Mouse (Mus musculus) heart, postnatal 0 days (tissue): ENCODE measurements at regions not wholly inside any gene's neighbourhood (a gene's known extent, or its start where the extent isn't known, plus 50 kb on each side); places are given as distances from the start of the nearest gene placed in this dataset.

Experiments
- ATAC-seq: fragments of 200-750 bp; cut with Nextera tagmentation; 2 replicates; pipeline ENCODE4 v1.8.0; 2017; ENCODE audit warnings: low read depth, moderate number of reproducible peaks, moderate library complexity; ENCODE audit not compliant: insufficient read depth
- DNase-seq: peaks from one replicate; pipeline ENCODE4 v3.0.0-alpha.2; 2016; ENCODE audit warnings: low spot score
- H3K27ac ChIP-seq: fragments of 300-500 bp; sonication (generic); 2 replicates; pipeline ENCODE4 v1.5.1; 2014; ENCODE audit warnings: low read depth, mild to moderate bottlenecking
- H3K27me3 ChIP-seq: fragments of 300-500 bp; sonication (generic); 2 replicates; pipeline ENCODE4 v1.6.1; 2014; ENCODE audit warnings: low read length, mixed read lengths; ENCODE audit not compliant: control insufficient read depth, insufficient read depth
- H3K36me3 ChIP-seq: fragments of 300-500 bp; sonication (generic); replicated peaks from 2 replicates; pipeline ENCODE4 v1.6.1; 2014; ENCODE audit warnings: low read length, mixed read lengths; ENCODE audit not compliant: control insufficient read depth, insufficient read depth
- H3K4me1 ChIP-seq: fragments of 300-500 bp; sonication (generic); 2 replicates; pipeline ENCODE4 v1.6.1; 2014; ENCODE audit warnings: antibody characterized with exemption; ENCODE audit not compliant: control insufficient read depth, insufficient read depth
- H3K4me2 ChIP-seq: fragments of 300-500 bp; sonication (generic); 2 replicates; pipeline ENCODE4 v1.6.1; 2014; ENCODE audit warnings: low read depth, mild to moderate bottlenecking, low read length, moderate library complexity
- H3K4me3 ChIP-seq: fragments of 300-500 bp; sonication (generic); 2 replicates; pipeline ENCODE4 v1.5.1; 2014; ENCODE audit warnings: low read depth, low read length
- H3K9ac ChIP-seq: fragments of 300-500 bp; sonication (generic); replicated peaks from 2 replicates; pipeline ENCODE4 v1.6.1; 2014; ENCODE audit warnings: low read depth, low read length, mixed read lengths
- H3K9me3 ChIP-seq: fragments of 300-500 bp; sonication (generic); replicated peaks from 2 replicates; pipeline ENCODE4 v1.6.1; 2016; ENCODE audit warnings: low read length; ENCODE audit not compliant: control insufficient read depth
- CTCF ChIP-seq: IDR thresholded peaks from 2 replicates; pipeline ENCODE4 v1.5.1; 2016; ENCODE audit warnings: antibody characterized with exemption, control low read depth, low read depth
- EP300 ChIP-seq: IDR thresholded peaks from 2 replicates; pipeline ENCODE4 v1.6.1; 2016; ENCODE audit warnings: antibody characterized with exemption, low read depth
- WGBS: fragments of 180-500 bp; shearing (Covaris S2); extraction: QIAGEN DNeasy Blood & Tissue Kit; methylation state at CpG from one replicate; pipeline ENCODE4 v1.1.7; 2014; 5-methylcytosine and 5-hydroxymethylcytosine counted together

- no peak for TF ChIP-seq CTCF
- TF ChIP-seq EP300 = no peak
- H3K4me2 ChIP-seq = no peak overlapping the region
- no peak overlapping the region for H3K9ac ChIP-seq
- WGBS = 71% methylated on average over 6 of the region's 6 CpGs
- H3K27me3 ChIP-seq = no peaks in the 10 kb centered on the region
- H3K4me3 ChIP-seq = no peak overlapping the region
- no peak overlapping the region for H3K27ac ChIP-seq
- ATAC-seq (no peak), DNase-seq (no peak)
- H3K9me3 ChIP-seq = no peaks in the 10 kb centered on the region
- no peaks in the 10 kb centered on the region for H3K4me1 ChIP-seq
- H3K36me3 ChIP-seq = no peaks in the 10 kb centered on the region
Measured at GRCm38 (mm10) chr5:64431624-64432023, 275.5 kb downstream of the Tbc1d1 start.

- DNase-seq (no peak), ATAC-seq (no peak)
- TF ChIP-seq CTCF = no peak
- Histone ChIP-seq H3K9me3 (no peaks in the 10 kb centered on the region), H3K36me3 (no peaks in the 10 kb centered on the region), H3K27ac (no peak overlapping the region), H3K9ac (no peak overlapping the region), H3K4me3 (no peak overlapping the region), H3K27me3 (no peaks in the 10 kb centered on the region), H3K4me2 (no peak overlapping the region), H3K4me1 (no peaks in the 10 kb centered on the region)
- WGBS = 84% methylated on average over 5 of the region's 5 CpGs
Measured at GRCm38 (mm10) chr5:64433786-64434185, 277.7 kb downstream of the Tbc1d1 start.

DNA sequence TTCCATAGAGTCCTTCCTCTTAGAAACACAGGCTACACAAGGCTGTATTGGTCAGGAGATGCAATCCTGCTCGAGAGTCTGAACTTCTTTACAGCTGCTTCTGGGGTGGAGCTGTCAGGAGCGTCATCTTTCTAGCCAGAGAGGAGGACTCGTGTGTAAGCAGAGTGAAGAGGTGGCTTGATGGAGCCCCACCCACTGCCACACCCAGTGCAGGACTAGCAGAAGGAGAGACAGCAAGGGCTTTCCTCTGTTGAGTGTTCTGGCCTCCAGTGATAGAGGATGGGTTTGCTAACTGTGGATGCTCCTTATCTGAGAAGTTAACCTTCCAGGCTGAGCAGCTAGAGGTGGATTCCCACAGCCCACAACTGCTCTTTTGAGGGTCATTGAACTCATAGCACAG is 279.4 kb downstream of the Tbc1d1 start:
- Histone ChIP-seq H3K9ac (no peak overlapping the region), H3K27ac (no peak overlapping the region), H3K4me2 (no peak overlapping the region), H3K27me3 (no peaks in the 10 kb centered on the region), H3K4me1 (no peaks in the 10 kb centered on the region), H3K9me3 (no peaks in the 10 kb centered on the region), H3K36me3 (no peaks in the 10 kb centered on the region), H3K4me3 (no peak overlapping the region)
- TF ChIP-seq CTCF = no peak
- no peak for TF ChIP-seq EP300
- ATAC-seq (no peak), DNase-seq (no peak)
- 54% methylated on average over 3 of the region's 3 CpGs for WGBS

DNA sequence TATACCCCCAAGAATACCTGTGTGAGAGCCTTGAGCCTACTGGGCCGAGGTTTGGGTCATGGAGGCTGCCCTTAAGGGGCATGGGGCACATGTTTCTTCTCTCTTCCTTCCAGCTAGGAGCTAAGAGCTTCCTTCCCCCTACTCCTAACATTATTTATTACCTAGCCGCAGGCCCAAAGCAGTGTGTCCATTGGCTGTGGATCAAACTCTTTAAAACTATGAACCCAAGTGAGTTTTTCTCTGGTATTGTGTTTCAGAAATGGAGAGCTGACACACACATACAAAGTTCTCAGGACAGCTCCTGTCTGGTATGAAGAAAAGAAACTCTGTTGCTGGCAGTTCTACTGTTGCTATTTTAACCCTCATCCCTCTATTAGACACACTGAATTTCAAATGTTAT is 279.9 kb downstream of the Tbc1d1 start:
- DNase-seq (no peak), ATAC-seq (no peak)
- Histone ChIP-seq H3K27ac (no peak overlapping the region), H3K27me3 (no peaks in the 10 kb centered on the region), H3K4me1 (no peaks in the 10 kb centered on the region), H3K9ac (no peak overlapping the region), H3K4me3 (no peak overlapping the region), H3K36me3 (no peaks in the 10 kb centered on the region), H3K9me3 (no peaks in the 10 kb centered on the region), H3K4me2 (no peak overlapping the region)
- 73% methylated on average over 2 of the region's 2 CpGs for WGBS
- TF ChIP-seq EP300 (no peak), CTCF (no peak)

- H3K4me2 ChIP-seq = no peak overlapping the region
- ATAC-seq = no peak
- no peak for DNase-seq
- H3K9me3 ChIP-seq = no peaks in the 10 kb centered on the region
- H3K36me3 ChIP-seq = no peaks in the 10 kb centered on the region
- WGBS = 74% methylated on average over 5 of the region's 5 CpGs
- no peak overlapping the region for H3K27ac ChIP-seq
- TF ChIP-seq EP300 = no peak
- no peak for TF ChIP-seq CTCF
- H3K4me3 ChIP-seq = no peak overlapping the region
- H3K4me1 ChIP-seq = no peaks in the 10 kb centered on the region
- no peak overlapping the region for H3K9ac ChIP-seq
- H3K27me3 ChIP-seq = no peaks in the 10 kb centered on the region
Measured at GRCm38 (mm10) chr5:64437720-64438119, 281.6 kb downstream of the Tbc1d1 start.

- Histone ChIP-seq H3K4me3 (no peak overlapping the region), H3K27ac (no peak overlapping the region), H3K27me3 (no peaks in the 10 kb centered on the region), H3K4me2 (no peak overlapping the region), H3K9ac (no peak overlapping the region), H3K36me3 (no peaks in the 10 kb centered on the region), H3K4me1 (no peaks in the 10 kb centered on the region), H3K9me3 (no peaks in the 10 kb centered on the region)
- 76% methylated on average over 13 of the region's 13 CpGs for WGBS
- TF ChIP-seq CTCF (no peak), EP300 (no peak)
- no peak for DNase-seq
- no peak for ATAC-seq
Measured at GRCm38 (mm10) chr5:64438446-64439134, 282.5 kb downstream of the Tbc1d1 start.
